Mouse (Mus musculus) limb, embryonic 14.5 days (tissue): ENCODE measurements around the gene Tbc1d23. TPM values are rescaled to one million over a fixed set of nuclear protein-coding genes. Genes with fewer than 3 reads are reported as not detected.
A peak's percentile ranks its signal among the peaks of the same experiment; 100 is the strongest.

Experiments used
- ATAC-seq: fragments of 200-750 bp; cut with Nextera tagmentation; 2 replicates; pipeline ENCODE4 v1.8.0; 2017; ENCODE audit warnings: low read depth, moderate number of reproducible peaks, moderate TSS enrichment; ENCODE audit not compliant: low FRiP score
- DNase-seq: peaks from one replicate; pipeline ENCODE4 v3.0.0-alpha.2; 2015; ENCODE audit warnings: low spot score
- H3K27ac ChIP-seq: fragments of 300-500 bp; sonication (generic); replicated peaks from 2 replicates; pipeline ENCODE4 v1.5.1; 2014; ENCODE audit warnings: low read depth, mild to moderate bottlenecking, low read length, moderate library complexity, mixed read lengths
- H3K27me3 ChIP-seq: fragments of 300-500 bp; sonication (generic); 2 replicates; pipeline ENCODE4 v1.6.1; 2014; ENCODE audit warnings: low read length, mixed read lengths; ENCODE audit not compliant: control insufficient read depth, insufficient read depth
- H3K36me3 ChIP-seq: fragments of 300-500 bp; sonication (generic); 2 replicates; pipeline ENCODE4 v1.6.1; 2014; ENCODE audit warnings: mild to moderate bottlenecking, low read length, moderate library complexity, mixed read lengths; ENCODE audit not compliant: control insufficient read depth, insufficient read depth
- H3K4me1 ChIP-seq: fragments of 300-500 bp; sonication (generic); 2 replicates; pipeline ENCODE4 v1.6.1; 2014; ENCODE audit warnings: antibody characterized with exemption, low read length, mixed read lengths; ENCODE audit not compliant: control insufficient read depth, insufficient read depth
- H3K4me2 ChIP-seq: fragments of 300-500 bp; sonication (generic); replicated peaks from 2 replicates; pipeline ENCODE4 v1.6.1; 2014; ENCODE audit warnings: low read depth, mild to moderate bottlenecking, low read length, moderate library complexity; ENCODE audit not compliant: severe bottlenecking
- H3K4me3 ChIP-seq: fragments of 300-500 bp; sonication (generic); replicated peaks from 2 replicates; pipeline ENCODE4 v1.5.1; 2014; ENCODE audit warnings: low read length
- H3K9ac ChIP-seq: fragments of 300-500 bp; sonication (generic); 2 replicates; pipeline ENCODE4 v1.6.1; 2014; ENCODE audit warnings: mild to moderate bottlenecking, low read depth, low read length, moderate library complexity; ENCODE audit not compliant: severe bottlenecking
- H3K9me3 ChIP-seq: fragments of 300-500 bp; sonication (generic); 2 replicates; pipeline ENCODE4 v1.6.1; 2016; ENCODE audit warnings: low read length; ENCODE audit not compliant: control insufficient read depth
- POLR2A ChIP-seq: fragments of 200-500 bp; IDR thresholded peaks from 2 replicates; pipeline ENCODE4 v1.8.0; 2012; ENCODE audit warnings: inconsistent platforms, mild to moderate bottlenecking, moderate library complexity, borderline replicate concordance; ENCODE audit not compliant: insufficient read depth, insufficient read length; ENCODE audit errors: extremely low read depth
- WGBS: fragments of 180-500 bp; shearing (Covaris S2); extraction: QIAGEN DNeasy Blood & Tissue Kit; methylation state at CpG from one replicate; pipeline ENCODE4 v1.1.7; 2014; 5-methylcytosine and 5-hydroxymethylcytosine counted together
- polyA plus RNA-seq, 2 experiments: library from polyadenylated mRNA; depleted of rRNA in 1 of 2; stranded (reverse) in 1 of 2; unstranded in 1 of 2; fragments of >200 nt; fragmentation: Nextera tagmentation in 1 of 2; extraction: Ambion mirVana in 1 of 2; gene quantifications; 2 replicates each; pipeline versions ENCODE4 v1.2.1 to v1.2.3; 2012 to 2014

Tbc1d23 gene
- polyA plus RNA-seq, 2 experiments, result 38.9 to 51.5 TPM

DNA sequence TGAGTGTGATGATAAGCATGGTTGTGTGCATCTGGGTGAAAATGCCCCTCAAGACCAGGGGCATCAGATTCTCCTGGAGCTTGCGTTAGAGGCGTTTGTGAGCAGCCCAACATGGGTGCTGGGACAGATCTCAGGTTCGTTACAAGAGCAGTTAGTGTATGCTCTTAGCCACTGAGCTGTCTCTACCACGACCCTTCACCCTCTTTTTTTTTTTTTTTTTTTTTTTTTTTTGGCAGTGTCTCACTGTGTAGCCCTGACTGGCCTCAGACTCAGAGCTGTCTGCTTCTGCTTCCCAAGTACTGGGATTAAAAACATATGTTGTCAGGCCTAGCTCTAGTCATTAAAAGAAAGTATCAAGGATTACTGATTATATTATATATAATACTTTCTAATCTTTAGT is 105.0 kb downstream of the Tbc1d23 start:
- WGBS, result 51% methylated on average over 4 of the region's 4 CpGs
- DNase-seq, result no peak

DNA sequence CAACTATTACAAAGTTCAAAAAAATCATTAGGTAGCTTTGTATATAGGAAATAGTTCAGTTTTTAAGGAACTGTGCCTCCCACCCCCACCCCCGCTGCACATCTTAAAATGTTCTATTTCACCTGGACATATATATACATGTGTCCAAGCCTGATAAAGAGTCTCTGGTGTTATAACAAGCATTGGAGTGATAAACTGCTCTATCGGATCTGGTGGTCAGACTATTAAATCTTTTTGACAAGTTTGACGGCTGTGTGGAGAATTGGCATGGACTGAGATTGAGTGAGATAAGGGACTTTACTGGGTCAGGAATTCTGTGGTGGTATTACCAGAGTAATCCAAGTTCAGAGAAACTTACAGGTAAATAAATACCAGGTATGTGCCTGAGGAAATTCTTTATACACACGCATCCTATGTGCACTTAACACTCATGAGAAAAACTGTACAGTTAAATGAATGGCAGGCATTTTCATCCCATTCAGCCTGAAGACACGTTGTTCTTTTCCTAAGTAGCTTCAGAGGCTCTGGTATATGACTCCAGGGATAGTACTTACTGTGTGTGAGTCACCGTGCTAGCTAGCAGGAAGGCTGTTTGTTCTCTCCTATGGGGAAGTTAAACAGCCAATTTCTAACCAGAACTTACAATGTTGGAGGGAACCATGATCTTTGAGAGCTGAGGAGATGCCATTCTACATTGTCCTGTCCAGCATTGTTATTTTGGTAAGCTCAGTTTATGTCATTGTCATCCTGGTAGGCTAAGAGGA is 108.4 kb downstream of the Tbc1d23 start:
- WGBS, result 45% methylated on average over 6 of the region's 6 CpGs
- no peak overlapping the region for H3K27ac ChIP-seq
- DNase-seq, result no peak

More for the DNA sequence above, 105.0 kb downstream of the Tbc1d23 start:
- no peak for ATAC-seq
- Histone ChIP-seq H3K27ac (no peak overlapping the region), H3K27me3 (no peaks in the 10 kb centered on the region), H3K4me1 (peaks cover 20% of the 10 kb centered on the region), H3K9ac (no peak overlapping the region), H3K4me2 (no peak overlapping the region), H3K36me3 (no peaks in the 10 kb centered on the region), H3K9me3 (no peaks in the 10 kb centered on the region), H3K4me3 (no peak overlapping the region)
- TF ChIP-seq POLR2A, result no peak

DNA sequence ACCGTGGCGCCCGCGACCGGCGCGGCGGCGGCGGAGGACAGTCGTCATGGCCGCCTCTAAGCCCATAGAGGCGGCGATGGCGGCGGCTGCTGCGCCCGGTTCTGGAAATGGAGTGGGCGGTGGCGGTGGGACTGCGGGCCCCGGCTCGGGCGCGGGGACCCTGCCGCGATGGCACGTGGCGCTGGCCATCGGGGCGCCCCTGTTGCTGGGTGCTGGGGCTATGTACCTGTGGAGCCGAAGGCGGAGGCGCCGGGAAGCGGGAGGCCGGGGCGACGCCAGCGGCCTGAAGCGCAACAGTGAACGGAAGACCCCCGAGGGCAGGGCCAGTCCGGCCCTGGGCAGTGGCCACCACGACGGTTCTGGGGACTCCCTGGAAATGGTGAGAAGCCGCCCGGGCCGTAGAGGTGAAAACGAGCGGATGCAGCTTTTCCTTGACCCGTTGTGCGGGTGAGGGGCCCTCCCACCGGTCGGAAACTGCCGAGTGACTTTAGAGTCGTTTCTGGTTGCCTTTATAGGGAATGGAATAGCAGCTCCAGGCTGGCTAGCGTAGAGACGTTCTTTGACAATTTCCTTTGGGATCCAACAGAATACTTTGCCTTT is 109.4 kb downstream of the Tbc1d23 start:
- H3K27me3 ChIP-seq, result no peaks in the 10 kb centered on the region
- WGBS, result under 1% methylated on average over 41 of the region's 59 CpGs
- H3K9me3 ChIP-seq, result no peaks in the 10 kb centered on the region
- peaks cover 15% of the 10 kb centered on the region for H3K4me1 ChIP-seq
- TF ChIP-seq POLR2A, result no peak
- peak overlapping the region; percentile 80 for H3K4me3 ChIP-seq
- DNase-seq, result peak; percentile 4
- H3K9ac ChIP-seq, result peak overlapping the region; percentile 89
- H3K4me2 ChIP-seq, result peak overlapping the region; percentile 66
- peak; percentile 46 for ATAC-seq
- peak overlapping the region; percentile 91 for H3K27ac ChIP-seq
- H3K36me3 ChIP-seq, result no peaks in the 10 kb centered on the region

More for the DNA sequence above, 108.4 kb downstream of the Tbc1d23 start:
- H3K4me3 ChIP-seq, result peak overlapping the region; percentile 80
- no peaks in the 10 kb centered on the region for H3K36me3 ChIP-seq
- H3K9me3 ChIP-seq, result no peaks in the 10 kb centered on the region
- H3K4me1 ChIP-seq, result peaks cover 15% of the 10 kb centered on the region
- H3K27me3 ChIP-seq, result no peaks in the 10 kb centered on the region
- TF ChIP-seq POLR2A, result no peak
- H3K4me2 ChIP-seq, result peak overlapping the region; percentile 66
- no peak for ATAC-seq
- H3K9ac ChIP-seq, result peak overlapping the region; percentile 89

DNA sequence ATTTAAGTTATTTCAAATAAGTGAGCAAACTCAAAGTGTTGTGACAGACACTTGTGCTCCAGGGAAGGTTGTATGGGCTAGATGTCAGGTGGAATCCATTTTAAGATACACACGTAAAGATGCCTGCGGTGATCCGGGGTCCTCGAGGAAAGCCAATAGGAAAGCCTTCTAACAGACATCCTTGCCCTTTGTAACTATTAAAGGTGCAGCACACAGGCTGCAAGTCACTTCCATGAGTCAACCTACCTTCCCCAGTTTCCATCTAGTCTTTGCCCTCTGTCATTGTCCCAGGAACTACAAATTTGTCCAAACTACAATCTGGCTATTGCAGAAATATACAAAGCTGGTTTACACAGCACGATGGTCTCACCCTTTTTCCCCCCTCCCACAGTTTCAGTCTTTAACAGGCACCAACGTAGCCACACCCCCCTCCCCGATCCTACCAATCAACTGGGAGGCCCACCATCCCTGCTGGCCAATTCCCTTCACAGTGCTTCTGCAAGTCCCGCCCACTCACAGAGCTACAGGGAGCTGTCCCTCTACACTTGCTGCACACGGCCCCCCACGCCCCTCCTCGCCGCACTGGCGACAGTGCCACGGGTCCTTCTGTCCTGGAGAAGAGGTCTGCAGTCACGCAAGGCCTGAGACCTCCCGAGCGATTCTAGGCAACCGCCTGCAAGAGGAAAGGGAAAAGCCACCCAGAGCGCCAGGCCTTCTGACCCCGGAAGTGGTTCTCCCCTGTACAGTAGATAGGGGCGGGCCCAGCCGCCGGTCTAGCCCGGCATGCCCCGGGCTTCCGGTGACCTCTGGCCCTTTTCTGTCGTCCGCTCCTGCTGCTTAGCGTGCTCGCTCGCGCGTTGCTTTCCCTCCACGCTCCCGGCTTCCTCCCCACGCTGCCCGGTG is 110.1 kb downstream of the Tbc1d23 start, which contains the start of gene Tomm70a:
Gene Tomm70a, plus strand, starts transcription at position 791 of the 903 bp plus-strand sequence.
- no peak for TF ChIP-seq POLR2A
- WGBS, result 0% methylated on average over 34 of the region's 37 CpGs
- peak; percentile 98 for DNase-seq
- Histone ChIP-seq H3K9me3 (no peaks in the 10 kb centered on the region), H3K4me1 (peaks cover 15% of the 10 kb centered on the region), H3K9ac (peak within 1 kb of the TSS; percentile 89), H3K27me3 (no peaks in the 10 kb centered on the region), H3K4me2 (peak within 1 kb of the TSS; percentile 66), H3K4me3 (peak within 1 kb of the TSS; percentile 80), H3K36me3 (no peaks in the 10 kb centered on the region), H3K27ac (peak within 1 kb of the TSS; percentile 91)
- peak; percentile 99 for ATAC-seq

Other genes with a start within 250 kb of the Tbc1d23 start
- not detected in 2 replicates for gene Tmem45a2, start 160.1 kb downstream of the Tbc1d23 start, polyA plus RNA-seq (2012; rRNA removed)
- gene Tmem45a2, start 160.1 kb downstream of the Tbc1d23 start, polyA plus RNA-seq (2014; fragmentation: Nextera tagmentation; extraction: Ambion mirVana), result 0.10 TPM in 1 of 2 replicates, not detected in the other
- gene Tomm70a, start 109.8 kb downstream of the Tbc1d23 start, polyA plus RNA-seq (2012; rRNA removed), result 26.3 and 31.1 TPM in 2 replicates
- gene Tomm70a, start 109.8 kb downstream of the Tbc1d23 start, polyA plus RNA-seq (2014; fragmentation: Nextera tagmentation; extraction: Ambion mirVana), result 47.6 and 50.5 TPM in 2 replicates
- 46.4 and 54.7 TPM in 2 replicates for gene Nit2, start 64.2 kb downstream of the Tbc1d23 start, polyA plus RNA-seq (2012; rRNA removed)
- 83.0 and 91.5 TPM in 2 replicates for gene Nit2, start 64.2 kb downstream of the Tbc1d23 start, polyA plus RNA-seq (2014; fragmentation: Nextera tagmentation; extraction: Ambion mirVana)
- gene Tmem30c, start 61.4 kb upstream of the Tbc1d23 start, polyA plus RNA-seq (2012; rRNA removed), result 0.08 and 0.35 TPM in 2 replicates
- gene Tmem30c, start 61.4 kb upstream of the Tbc1d23 start, polyA plus RNA-seq (2014; fragmentation: Nextera tagmentation; extraction: Ambion mirVana), result not detected in 2 replicates
- 21.4 and 30.3 TPM in 2 replicates for gene Filip1l, start 121.6 kb upstream of the Tbc1d23 start, polyA plus RNA-seq (2012; rRNA removed)
- 43.9 and 50.6 TPM in 2 replicates for gene Filip1l, start 121.6 kb upstream of the Tbc1d23 start, polyA plus RNA-seq (2014; fragmentation: Nextera tagmentation; extraction: Ambion mirVana)